Comparison of ENCODE assay signal across 8 mouse cellular contexts in the genomic region with DNA sequence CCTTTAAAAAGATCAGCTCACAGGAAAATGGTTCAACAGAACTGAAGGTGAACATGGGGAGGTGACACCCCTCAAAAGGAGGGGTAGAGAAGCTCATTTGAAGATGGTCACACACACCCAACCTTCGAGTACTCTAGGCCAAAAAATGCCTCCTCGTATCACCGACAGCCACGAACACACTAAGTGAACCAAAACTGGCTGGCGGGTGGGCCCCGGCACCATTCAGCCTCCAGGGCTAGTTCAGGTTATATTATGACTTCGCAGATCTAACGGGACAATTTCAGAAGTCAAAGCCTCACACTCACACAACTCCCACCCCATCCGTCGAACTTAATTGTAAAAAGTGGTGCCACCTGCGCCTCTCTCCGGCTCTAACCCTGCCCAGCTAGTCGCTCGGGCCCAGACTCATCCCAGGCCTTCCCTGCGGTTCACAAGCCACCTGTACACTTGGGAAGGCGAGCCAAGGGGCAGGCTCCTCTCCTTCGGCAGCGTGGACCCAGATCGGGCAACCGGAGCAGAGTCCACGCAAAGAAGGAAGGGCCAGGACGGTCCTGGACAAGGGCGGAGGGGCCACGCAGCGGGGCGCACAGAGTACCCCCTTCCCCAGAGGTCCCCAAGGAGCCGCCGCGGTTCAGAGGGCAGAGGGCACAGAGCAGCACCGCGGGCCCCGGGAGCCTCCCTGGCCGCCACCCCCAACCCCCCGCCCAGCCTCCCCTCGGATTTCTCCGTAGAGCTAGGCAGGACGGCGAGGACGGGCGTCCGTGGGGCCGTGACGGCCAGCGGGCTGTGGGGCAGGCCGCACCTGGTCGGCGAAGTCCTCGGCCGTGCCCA. TPM values are rescaled to one million over a fixed set of nuclear protein-coding genes. Genes with fewer than 3 reads are reported as not detected.
A peak's percentile ranks its signal among the peaks of the same experiment; 100 is the strongest.
DNase-seq lines count a peak whose midpoint lies in the region; ATAC-seq and TF ChIP-seq lines count a peak whose summit lies in the region.

No protein-coding gene starts in this region.

- H3K27ac ChIP-seq in heart, embryonic 10.5 days = peak overlapping the region; percentile 95
- peak overlapping the region; percentile 88 for H3K27ac ChIP-seq in intestine, embryonic 14.5 days (ENCODE audit: low read depth)
- H3K27ac ChIP-seq in liver, postnatal 0 days (ENCODE audit: low read depth) = peak overlapping the region; percentile 98
- H3K27ac ChIP-seq in stomach, embryonic 16.5 days (ENCODE audit: low read length) = peak overlapping the region; percentile 95

- peaks cover 41% of the 10 kb centered on the region for H3K36me3 ChIP-seq in heart, embryonic 10.5 days
- H3K36me3 ChIP-seq in intestine, embryonic 14.5 days (ENCODE audit: control insufficient read depth, insufficient read depth, low read length) = peaks cover 34% of the 10 kb centered on the region
- peaks cover 16% of the 10 kb centered on the region for H3K36me3 ChIP-seq in liver, postnatal 0 days (replicated peaks; ENCODE audit: insufficient read depth, low read length)
- H3K36me3 ChIP-seq in stomach, embryonic 16.5 days (ENCODE audit: control insufficient read depth, insufficient read depth, low read length) = peaks cover 18% of the 10 kb centered on the region; the same call in 1 of the 2 replicates

- 1% methylated on average over 46 of the region's 49 CpGs for WGBS in heart, embryonic 10.5 days
- WGBS in intestine, embryonic 14.5 days = 2% methylated on average over 37 of the region's 49 CpGs
- WGBS in liver, postnatal 0 days (ENCODE audit: insufficient replicate concordance) = 2% methylated on average over 29 of the region's 49 CpGs
- WGBS in stomach, embryonic 16.5 days = under 1% methylated on average over 49 of the region's 49 CpGs

- H3K9ac ChIP-seq in intestine, embryonic 14.5 days (ENCODE audit: low read length) = peak overlapping the region; percentile 99
- peak overlapping the region; percentile 100 for H3K9ac ChIP-seq in liver, postnatal 0 days (replicated peaks)
- peak overlapping the region; percentile 100 for H3K9ac ChIP-seq in stomach, embryonic 16.5 days (ENCODE audit: low read length)

- intact Hi-C loops in left cerebral cortex, postnatal 14 days (cut with DNase I) = no loop called here

- no peak for TF ChIP-seq EP300 in liver, postnatal 0 days (IDR thresholded peaks at IDR 0.05; ENCODE audit: low read depth)

- TF ChIP-seq CTCF in liver, postnatal 0 days (IDR thresholded peaks at IDR 0.05; ENCODE audit: low read depth) = no peak

- peak; percentile 83 for DNase-seq in heart, embryonic 10.5 days (ENCODE audit: low spot score)
- DNase-seq in heart, adult 8-10 months (ENCODE audit: low spot score) = no peak
- peak; percentile 29 for DNase-seq in MN1 (ENCODE audit: low spot score)
- peak; percentile 77 for DNase-seq in intestine, embryonic 14.5 days (ENCODE audit: low spot score)
- no peak for DNase-seq in liver, postnatal 0 days
- no peak for DNase-seq in left cerebral cortex, postnatal 14 days (ENCODE audit: low spot score in 2 of 2)

- H3K4me1 ChIP-seq in heart, embryonic 10.5 days = peaks cover 35% of the 10 kb centered on the region
- H3K4me1 ChIP-seq in intestine, embryonic 14.5 days (replicated peaks; ENCODE audit: control insufficient read depth, insufficient read depth, low read length) = peaks cover 17% of the 10 kb centered on the region
- peaks cover 37% of the 10 kb centered on the region for H3K4me1 ChIP-seq in liver, postnatal 0 days (ENCODE audit: insufficient read depth)
- H3K4me1 ChIP-seq in stomach, embryonic 16.5 days (ENCODE audit: control insufficient read depth, insufficient read depth, low read length) = peaks cover 33% of the 10 kb centered on the region

- peak; percentile 33 for ATAC-seq in erythroblast, adult 5-6 weeks (replicated peaks; ENCODE audit: low FRiP score, poor library complexity, severe bottlenecking)
- no peak; the same call in 1 of the 2 replicates for ATAC-seq in intestine, embryonic 14.5 days (replicated peaks; ENCODE audit: low FRiP score, low TSS enrichment, low read depth)
- peak; percentile 38 for ATAC-seq in liver, postnatal 0 days
- ATAC-seq in stomach, embryonic 16.5 days (ENCODE audit: insufficient read depth, low FRiP score) = no peak; the same call in 1 of the 2 replicates

- H3K4me2 ChIP-seq in intestine, embryonic 14.5 days (ENCODE audit: low read length) = peak overlapping the region; percentile 92
- H3K4me2 ChIP-seq in liver, postnatal 0 days (ENCODE audit: low read depth, low read length) = peak overlapping the region; percentile 94
- H3K4me2 ChIP-seq in stomach, embryonic 16.5 days (ENCODE audit: low read depth, low read length) = peak overlapping the region; percentile 86

- H3K4me3 ChIP-seq in heart, embryonic 10.5 days = peak overlapping the region; percentile 97
- H3K4me3 ChIP-seq in intestine, embryonic 14.5 days (ENCODE audit: low read depth, low read length) = peak overlapping the region; percentile 99
- peak overlapping the region; percentile 97 for H3K4me3 ChIP-seq in liver, postnatal 0 days (ENCODE audit: low read depth, low read length)
- H3K4me3 ChIP-seq in stomach, embryonic 16.5 days (replicated peaks; ENCODE audit: low read length) = peak overlapping the region; percentile 99

- H3K9me3 ChIP-seq in heart, embryonic 10.5 days = no peaks in the 10 kb centered on the region
- no peaks in the 10 kb centered on the region for H3K9me3 ChIP-seq in intestine, embryonic 14.5 days (ENCODE audit: control insufficient read depth, low read length)
- no peaks in the 10 kb centered on the region for H3K9me3 ChIP-seq in liver, postnatal 0 days (ENCODE audit: low read length)
- H3K9me3 ChIP-seq in stomach, embryonic 16.5 days (replicated peaks; ENCODE audit: control insufficient read depth, low read length) = no peaks in the 10 kb centered on the region

- H3K27me3 ChIP-seq in heart, embryonic 10.5 days (ENCODE audit: insufficient read depth, poor library complexity, severe bottlenecking) = no peaks in the 10 kb centered on the region
- H3K27me3 ChIP-seq in intestine, embryonic 14.5 days (replicated peaks; ENCODE audit: control insufficient read depth, insufficient read depth, low read length) = no peaks in the 10 kb centered on the region
- no peaks in the 10 kb centered on the region for H3K27me3 ChIP-seq in liver, postnatal 0 days (ENCODE audit: insufficient read depth, low read length)
- no peaks in the 10 kb centered on the region for H3K27me3 ChIP-seq in stomach, embryonic 16.5 days (ENCODE audit: control insufficient read depth, insufficient read depth, low read length)

RNA-seq across cellular contexts. Expression of a gene that starts 1.0 kb away (rescaled TPM):
- polyA plus RNA-seq in heart, embryonic 10.5 days (2016; fragmentation: Nextera tagmentation; extraction: Ambion mirVana) = 229 and 242 TPM in 2 replicates
- total RNA-seq in heart, adult 8-10 months (2022) = 10 to 100 TPM; 85.4 to 92.1 (median 86.7) TPM
- total RNA-seq in erythroblast, adult 5-6 weeks (2015; ENCODE audit: low replicate concordance) = 24.4 and 25.7 TPM in 2 replicates
- total RNA-seq in erythroblast, adult 5-6 weeks (2017; ENCODE audit: low replicate concordance) = 18.8 and 21.4 TPM in 2 replicates
- 181 and 195 TPM in 2 replicates for polyA plus RNA-seq in intestine, embryonic 14.5 days (2014; fragmentation: Nextera tagmentation; extraction: Ambion mirVana)
- 105 and 112 TPM in 2 replicates for polyA plus RNA-seq in liver, postnatal 0 days (2015; fragmentation: Nextera tagmentation; extraction: Ambion mirVana)
- 245 and 251 TPM in 2 replicates for polyA plus RNA-seq in stomach, embryonic 16.5 days (2015; fragmentation: Nextera tagmentation; extraction: Ambion mirVana)
- 10 to 100 TPM; 59.8 to 60.8 TPM for total RNA-seq in left cerebral cortex, postnatal 14 days (2021)

RNA-seq across cellular contexts. Expression of a gene that starts 1.2 kb away (rescaled TPM):
- polyA plus RNA-seq in heart, embryonic 10.5 days (2016; fragmentation: Nextera tagmentation; extraction: Ambion mirVana) = 0.15 and 0.36 TPM in 2 replicates
- not detected for total RNA-seq in heart, adult 8-10 months (2022)
- not detected in 2 replicates for total RNA-seq in erythroblast, adult 5-6 weeks (2015; ENCODE audit: low replicate concordance)
- not detected in 2 replicates for total RNA-seq in erythroblast, adult 5-6 weeks (2017; ENCODE audit: low replicate concordance)
- polyA plus RNA-seq in intestine, embryonic 14.5 days (2014; fragmentation: Nextera tagmentation; extraction: Ambion mirVana) = not detected in 2 replicates
- polyA plus RNA-seq in liver, postnatal 0 days (2015; fragmentation: Nextera tagmentation; extraction: Ambion mirVana) = 0.06 TPM in 1 of 2 replicates, not detected in the other
- polyA plus RNA-seq in stomach, embryonic 16.5 days (2015; fragmentation: Nextera tagmentation; extraction: Ambion mirVana) = 0.10 and 0.15 TPM in 2 replicates
- under 1 TPM; 0.15 TPM for total RNA-seq in left cerebral cortex, postnatal 14 days (2021)

RNA-seq across cellular contexts. Expression of a gene that starts 16.4 kb away (rescaled TPM):
- 40.9 and 45.6 TPM in 2 replicates for polyA plus RNA-seq in heart, embryonic 10.5 days (2016; fragmentation: Nextera tagmentation; extraction: Ambion mirVana)
- 10 to 100 TPM; 58.5 to 70.1 (median 64.5) TPM for total RNA-seq in heart, adult 8-10 months (2022)
- 9.6 and 34.7 TPM in 2 replicates for total RNA-seq in erythroblast, adult 5-6 weeks (2015; ENCODE audit: low replicate concordance)
- 17.5 and 20.1 TPM in 2 replicates for total RNA-seq in erythroblast, adult 5-6 weeks (2017; ENCODE audit: low replicate concordance)
- polyA plus RNA-seq in intestine, embryonic 14.5 days (2014; fragmentation: Nextera tagmentation; extraction: Ambion mirVana) = 53.3 and 57.0 TPM in 2 replicates
- polyA plus RNA-seq in liver, postnatal 0 days (2015; fragmentation: Nextera tagmentation; extraction: Ambion mirVana) = 29.8 and 30.1 TPM in 2 replicates
- polyA plus RNA-seq in stomach, embryonic 16.5 days (2015; fragmentation: Nextera tagmentation; extraction: Ambion mirVana) = 59.9 and 61.8 TPM in 2 replicates
- 10 to 100 TPM; 82.5 to 87.3 TPM for total RNA-seq in left cerebral cortex, postnatal 14 days (2021)

RNA-seq across cellular contexts. Expression of a gene that starts 16.5 kb away (rescaled TPM):
- polyA plus RNA-seq in heart, embryonic 10.5 days (2016; fragmentation: Nextera tagmentation; extraction: Ambion mirVana) = 39.9 and 45.7 TPM in 2 replicates
- 10 to 100 TPM; 15.0 to 21.4 (median 17.0) TPM for total RNA-seq in heart, adult 8-10 months (2022)
- total RNA-seq in erythroblast, adult 5-6 weeks (2015; ENCODE audit: low replicate concordance) = 14.4 and 16.9 TPM in 2 replicates
- total RNA-seq in erythroblast, adult 5-6 weeks (2017; ENCODE audit: low replicate concordance) = 4.2 and 15.0 TPM in 2 replicates
- 38.5 and 41.6 TPM in 2 replicates for polyA plus RNA-seq in intestine, embryonic 14.5 days (2014; fragmentation: Nextera tagmentation; extraction: Ambion mirVana)
- 14.6 and 15.3 TPM in 2 replicates for polyA plus RNA-seq in liver, postnatal 0 days (2015; fragmentation: Nextera tagmentation; extraction: Ambion mirVana)
- 39.9 and 40.7 TPM in 2 replicates for polyA plus RNA-seq in stomach, embryonic 16.5 days (2015; fragmentation: Nextera tagmentation; extraction: Ambion mirVana)
- total RNA-seq in left cerebral cortex, postnatal 14 days (2021) = 10 to 100 TPM; 30.8 to 38.9 TPM

RNA-seq across cellular contexts. Expression of a gene that starts 22.1 kb away (rescaled TPM):
- 425 and 513 TPM in 2 replicates for polyA plus RNA-seq in heart, embryonic 10.5 days (2016; fragmentation: Nextera tagmentation; extraction: Ambion mirVana)
- total RNA-seq in heart, adult 8-10 months (2022) = 100 to 1,000 TPM; 268 to 317 (median 304) TPM
- total RNA-seq in erythroblast, adult 5-6 weeks (2015; ENCODE audit: low replicate concordance) = 469 and 488 TPM in 2 replicates
- total RNA-seq in erythroblast, adult 5-6 weeks (2017; ENCODE audit: low replicate concordance) = 357 and 378 TPM in 2 replicates
- 782 and 796 TPM in 2 replicates for polyA plus RNA-seq in intestine, embryonic 14.5 days (2014; fragmentation: Nextera tagmentation; extraction: Ambion mirVana)
- polyA plus RNA-seq in liver, postnatal 0 days (2015; fragmentation: Nextera tagmentation; extraction: Ambion mirVana) = 341 and 347 TPM in 2 replicates
- polyA plus RNA-seq in stomach, embryonic 16.5 days (2015; fragmentation: Nextera tagmentation; extraction: Ambion mirVana) = 458 and 551 TPM in 2 replicates
- 100 to 1,000 TPM; 255 to 280 TPM for total RNA-seq in left cerebral cortex, postnatal 14 days (2021)

Comparison
In these comparisons a context has a peak if more than half of its experiments do, and no peak if none do; other contexts are left out.
1. DNase-seq: peak in heart, embryonic 10.5 days (single experiment), MN1 (single experiment) and intestine, embryonic 14.5 days (single experiment); none in heart, adult 8-10 months (single experiment), liver, postnatal 0 days (single experiment) and left cerebral cortex, postnatal 14 days (0 of 2).
2. ATAC-seq: peak in erythroblast, adult 5-6 weeks (single experiment) and liver, postnatal 0 days (single experiment); none in intestine, embryonic 14.5 days (single experiment) and stomach, embryonic 16.5 days (single experiment).
3. Peak in every context shown above with its lines, with median percentiles within 50 percentile points of each other: H3K27ac ChIP-seq, H3K4me3 ChIP-seq, H3K4me2 ChIP-seq and H3K9ac ChIP-seq.